Mouse (Mus musculus) CD4-positive helper T cell, adult 2 months (primary cell): ENCODE measurements around the gene Nlk.
A peak's percentile ranks its signal among the peaks of the same experiment; 100 is the strongest.
"Not testable (repeated sequence)": the region's sequence is repeated elsewhere in the genome, so short reads cannot be mapped to it uniquely, and the experiment has no call there.

ENCODE experiments used
- DNase-seq: peaks from one replicate; pipeline ENCODE4 v3.0.0-alpha.2; 2012; ENCODE audit warnings: low read depth, missing footprints, low spot score

Gene Nlk

GRCm38 (mm10) chr11:78598763-78599415 is 98.3 kb downstream of the Nlk start:
- DNase-seq = peak; percentile 18

GRCm38 (mm10) chr11:78596750-78597149 is 100.4 kb downstream of the Nlk start:
- no peak for DNase-seq

GRCm38 (mm10) chr11:78595773-78596172 is 101.4 kb downstream of the Nlk start:
- DNase-seq = no peak

DNA sequence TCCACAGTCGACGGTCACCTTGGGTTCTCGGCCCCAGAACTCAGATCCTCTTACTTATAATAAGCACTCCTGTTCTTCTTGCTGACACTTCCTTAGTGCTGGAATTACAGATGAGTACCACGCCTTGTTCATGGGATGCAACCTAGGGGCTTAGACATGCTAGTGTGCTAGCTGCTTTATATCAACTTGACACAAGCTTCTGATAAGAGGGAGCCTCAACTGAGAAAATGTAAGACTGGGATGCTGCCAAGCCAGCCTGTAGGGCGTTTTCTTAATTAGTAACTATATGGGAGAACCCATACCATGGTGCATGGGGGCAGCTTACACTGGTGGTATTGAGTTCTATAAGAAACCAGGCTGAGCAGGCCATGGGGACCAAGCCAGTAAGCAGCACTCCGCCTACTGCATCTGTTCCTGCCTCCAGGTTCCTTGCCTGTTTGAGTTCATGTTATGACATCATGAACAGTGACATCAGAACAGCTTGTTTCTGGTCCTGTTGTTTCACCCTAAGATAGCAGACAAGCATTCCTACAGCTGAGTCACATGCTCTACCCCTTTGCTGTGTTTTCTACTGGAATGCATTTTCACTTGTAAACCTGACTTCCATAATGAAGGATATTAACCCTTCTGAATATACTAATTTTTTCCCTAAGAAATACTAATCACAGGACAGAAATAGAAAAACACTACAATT is 102.8 kb downstream of the Nlk start:
- no peak for DNase-seq

- not testable (repeated sequence) for DNase-seq
These were observed 109.5 kb downstream of the Nlk start for GRCm38 (mm10) chr11:78587677-78588076.

DNA sequence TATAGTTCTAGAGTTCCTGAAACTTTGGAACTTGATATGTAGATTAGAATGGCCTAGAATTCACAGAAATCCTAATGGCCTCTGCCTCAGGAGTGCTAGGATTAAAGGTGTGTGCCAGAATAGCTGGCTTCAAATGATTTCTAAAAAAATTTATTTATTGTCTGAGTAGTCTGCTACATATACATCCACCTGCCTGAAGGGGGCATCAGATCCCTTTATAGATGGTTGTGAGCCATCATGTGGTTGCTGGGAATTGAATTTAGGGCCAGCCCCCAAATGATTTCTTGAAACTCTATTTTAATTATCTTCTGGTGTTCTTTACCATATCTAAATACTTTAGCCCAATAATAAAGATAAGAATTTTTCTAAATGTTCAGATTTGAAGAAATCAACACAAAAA is 111.1 kb downstream of the Nlk start:
- peak; percentile 36 for DNase-seq

GRCm38 (mm10) chr11:78582848-78583247 is 114.3 kb downstream of the Nlk start:
- no peak for DNase-seq

GRCm38 (mm10) chr11:78574975-78575374 is 122.2 kb downstream of the Nlk start:
- DNase-seq = no peak

DNA sequence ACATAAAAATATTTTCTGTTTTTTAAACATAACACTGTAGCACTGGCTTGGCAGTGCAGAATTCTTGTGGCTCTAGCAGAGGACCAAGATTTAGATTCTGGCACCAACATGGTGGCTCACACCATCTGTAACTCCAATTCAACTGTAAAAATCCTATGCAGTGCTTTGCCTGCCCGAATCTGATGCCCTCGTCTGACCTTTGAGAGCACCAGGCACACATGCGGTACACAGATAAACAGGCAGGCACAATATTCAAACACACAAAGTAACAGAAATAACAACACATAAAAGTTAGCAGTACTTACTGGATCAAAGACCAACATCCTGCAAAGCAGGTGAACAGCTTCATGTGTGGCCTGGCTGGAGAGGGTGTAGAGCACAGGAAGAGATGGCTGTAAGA is 122.6 kb downstream of the Nlk start:
- no peak for DNase-seq

GRCm38 (mm10) chr11:78574031-78574430 is 123.1 kb downstream of the Nlk start:
- not testable (repeated sequence) for DNase-seq

DNA sequence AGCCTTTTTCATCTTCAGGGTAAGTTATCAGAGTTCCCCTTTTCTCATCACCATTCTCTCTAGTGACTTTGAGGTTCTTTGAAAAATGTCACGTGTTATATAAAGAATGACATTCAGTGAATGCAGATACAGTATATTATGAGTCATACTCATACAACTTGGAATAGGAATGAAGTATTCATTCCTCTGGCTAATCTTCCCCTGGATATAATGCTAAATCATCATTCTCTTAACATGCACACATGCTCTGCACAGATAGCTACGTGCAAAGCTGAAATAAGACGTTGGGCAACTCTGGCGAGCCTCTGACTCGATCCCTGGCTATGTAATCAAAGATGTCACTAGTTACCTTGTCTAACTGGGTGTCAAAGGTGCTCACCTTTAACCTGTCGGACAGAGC is 125.3 kb downstream of the Nlk start:
- no peak for DNase-seq

GRCm38 (mm10) chr11:78571441-78571840 is 125.7 kb downstream of the Nlk start:
- DNase-seq = no peak

GRCm38 (mm10) chr11:78569806-78570205 is 127.4 kb downstream of the Nlk start:
- no peak for DNase-seq

DNA sequence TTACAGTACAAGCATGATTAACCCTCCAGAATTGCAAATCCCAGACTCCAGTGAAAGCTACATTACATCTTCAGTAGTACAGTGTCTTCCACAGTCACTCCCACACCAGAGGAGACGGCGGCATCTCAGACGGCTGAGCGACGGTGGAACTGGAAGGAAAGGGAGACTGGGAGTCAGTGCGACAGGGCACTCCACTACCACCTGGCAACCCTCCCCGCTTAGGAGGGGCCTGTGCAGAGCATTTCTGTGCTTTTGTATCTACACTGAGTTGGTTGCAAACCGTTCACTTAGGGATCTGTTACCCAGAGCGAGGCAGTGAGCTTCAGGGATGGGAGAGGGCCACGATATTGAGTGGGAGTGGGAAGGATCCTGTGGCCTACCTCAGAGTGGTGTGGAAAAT is 128.3 kb downstream of the Nlk start:
- no peak for DNase-seq

GRCm38 (mm10) chr11:78567614-78568013 is 129.6 kb downstream of the Nlk start:
- DNase-seq = no peak

DNA sequence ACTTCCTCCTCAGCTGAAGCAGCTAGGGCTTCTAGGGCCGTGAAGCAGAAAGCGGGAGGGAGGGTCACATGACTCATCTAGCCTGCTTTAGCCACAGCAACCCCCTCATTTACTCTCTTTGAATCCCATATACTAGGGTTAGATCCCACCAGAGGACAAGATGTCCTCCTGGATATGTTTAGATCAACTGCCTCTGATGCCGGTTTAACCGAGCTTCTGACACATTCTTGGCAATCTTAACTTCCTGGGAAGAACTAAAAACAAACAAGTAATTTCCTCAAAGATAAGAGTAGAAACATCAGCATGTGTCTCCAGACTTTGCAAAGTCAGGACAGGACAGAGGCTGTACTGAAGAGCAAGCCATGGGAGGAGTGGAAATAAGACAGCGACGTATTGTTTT is 130.4 kb downstream of the Nlk start:
- DNase-seq = no peak

DNA sequence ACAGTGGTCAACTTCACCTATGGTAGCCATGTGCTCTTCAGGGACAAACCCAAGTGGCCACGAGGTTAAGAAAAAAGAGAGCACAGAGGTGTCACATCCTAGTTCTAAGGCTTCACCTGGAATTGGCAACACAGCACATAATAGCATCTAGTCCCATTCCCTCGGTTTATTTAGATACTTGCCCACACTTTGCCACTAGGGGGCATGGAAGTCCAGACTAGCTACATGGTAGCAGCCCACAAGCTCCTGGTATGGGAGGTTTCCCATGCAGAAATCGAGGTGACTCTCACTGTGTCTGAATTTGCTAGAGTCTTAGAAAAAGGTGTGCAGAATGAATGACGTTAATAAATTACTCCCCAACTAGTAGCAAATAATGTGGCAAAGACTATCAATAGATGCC is 136.7 kb downstream of the Nlk start:
- DNase-seq = peak; percentile 72

GRCm38 (mm10) chr11:78557241-78557640 is 139.9 kb downstream of the Nlk start:
- no peak for DNase-seq

GRCm38 (mm10) chr11:78556070-78556469 is 141.1 kb downstream of the Nlk start:
- no peak for DNase-seq

- DNase-seq = no peak
These were observed 141.6 kb downstream of the Nlk start for GRCm38 (mm10) chr11:78555623-78556022.

- DNase-seq = peak; percentile 18
These were observed 146.1 kb downstream of the Nlk start for GRCm38 (mm10) chr11:78551059-78551398.

GRCm38 (mm10) chr11:78550168-78551058 is 146.8 kb downstream of the Nlk start, which contains the start of gene Tmem97:
Gene Tmem97 (minus strand): TSS chr11:78550777.
- peak; percentile 98 for DNase-seq
